Mouse (Mus musculus) CH12.LX (cell line): ENCODE measurements around the gene Eif2ak3. TPM values are rescaled to one million over a fixed set of nuclear protein-coding genes. Genes with fewer than 3 reads are reported as not detected.
A peak's percentile ranks its signal among the peaks of the same experiment; 100 is the strongest.

Source experiments
- DNase-seq: peaks from one replicate; pipeline ENCODE4 v3.0.0-alpha.2; 2013; ENCODE audit errors: extremely low read depth
- H3K27ac ChIP-seq: 2 replicates; pipeline ENCODE4 v1.5.1; 2012; ENCODE audit warnings: low read depth, mild to moderate bottlenecking, control low read depth, moderate library complexity; ENCODE audit not compliant: insufficient read depth
- H3K27me3 ChIP-seq: replicated peaks from 2 replicates; pipeline ENCODE3; 2012; ENCODE audit warnings: inconsistent platforms
- H3K36me3 ChIP-seq, 2 experiments: replicated peaks in 1 of 2; 2 replicates each; pipeline versions ENCODE3 to v1.6.1; 2012; ENCODE audit warnings: inconsistent platforms in 1 of 2, low read length in 1 of 2, mild to moderate bottlenecking in 1 of 2, mixed read lengths in 1 of 2, moderate library complexity in 1 of 2; ENCODE audit not compliant: control insufficient read depth in 1 of 2, insufficient read depth in 1 of 2
- H3K4me1 ChIP-seq, 2 experiments: 2 replicates each; pipeline ENCODE4 v1.6.1; 2012; ENCODE audit warnings: inconsistent platforms in 1 of 2, moderate library complexity in 1 of 2; ENCODE audit not compliant: insufficient read depth in 2 of 2, control insufficient read depth in 1 of 2
- H3K4me2 ChIP-seq: 2 replicates; pipeline ENCODE4 v1.6.1; 2012; ENCODE audit warnings: low read depth, mild to moderate bottlenecking, control low read depth; ENCODE audit not compliant: poor library complexity, insufficient read depth, severe bottlenecking
- H3K4me3 ChIP-seq, 3 experiments: fragments of 150-350 bp in 1 of 3; sonication (generic) in 1 of 3; replicated peaks in 1 of 3; 2 replicates each; pipeline versions ENCODE3 to v1.5.1; 2011 to 2012; ENCODE audit warnings: low read depth in 2 of 3, low read length in 2 of 3, mild to moderate bottlenecking in 2 of 3, moderate library complexity in 2 of 3, control low read depth in 1 of 3, improper control_type of control experiment in 1 of 3, inconsistent platforms in 1 of 3, mixed read lengths in 1 of 3; ENCODE audit not compliant: poor library complexity in 1 of 3
- H3K79me2 ChIP-seq: replicated peaks from 2 replicates; pipeline ENCODE4 v1.6.1; 2012; ENCODE audit warnings: mild to moderate bottlenecking, moderate library complexity; ENCODE audit not compliant: control insufficient read depth, poor library complexity, insufficient read depth, severe bottlenecking; ENCODE audit errors: extremely low read depth
- H3K9ac ChIP-seq: 2 replicates; pipeline ENCODE4 v1.6.1; 2012; ENCODE audit warnings: low read depth, mild to moderate bottlenecking, control low read depth, moderate library complexity; ENCODE audit not compliant: insufficient read depth
- H3K9me3 ChIP-seq: replicated peaks from 2 replicates; pipeline ENCODE3; 2012; ENCODE audit warnings: low read length, inconsistent platforms, mixed read lengths
- BHLHE40 ChIP-seq: IDR thresholded peaks from 2 replicates; pipeline ENCODE4 v1.6.1; 2011; ENCODE audit warnings: mild to moderate bottlenecking, low read depth, low read length, improper control_type of control experiment
- ELF1 ChIP-seq: IDR thresholded peaks from 2 replicates; pipeline ENCODE4 v1.6.1; 2014; ENCODE audit warnings: low read depth, mild to moderate bottlenecking, inconsistent platforms, low read length, improper control_type of control experiment
- EP300 ChIP-seq: IDR thresholded peaks from 2 replicates; pipeline ENCODE4 v1.6.1; 2011; ENCODE audit warnings: low read length, improper control_type of control experiment
- IRF4 ChIP-seq: IDR thresholded peaks from 2 replicates; pipeline ENCODE4 v1.6.1; 2014; ENCODE audit warnings: low read depth, mild to moderate bottlenecking, inconsistent platforms, low read length, improper control_type of control experiment
- JUN ChIP-seq: IDR thresholded peaks from 2 replicates; pipeline ENCODE4 v1.6.1; 2011; ENCODE audit warnings: low read depth, mild to moderate bottlenecking, low read length, improper control_type of control experiment, moderate library complexity; ENCODE audit not compliant: insufficient read depth
- MAFK ChIP-seq: IDR thresholded peaks from 2 replicates; pipeline ENCODE4 v1.6.1; 2011; ENCODE audit warnings: low read length, improper control_type of control experiment; ENCODE audit not compliant: insufficient replicate concordance
- MAZ ChIP-seq: IDR thresholded peaks from 2 replicates; pipeline ENCODE4 v1.6.1; 2012; ENCODE audit warnings: low read depth, mild to moderate bottlenecking, inconsistent platforms, low read length, improper control_type of control experiment, moderate library complexity
- MYC ChIP-seq: IDR thresholded peaks from 2 replicates; pipeline ENCODE4 v1.6.1; 2011; ENCODE audit warnings: low read depth, mild to moderate bottlenecking, improper control_type of control experiment, low read length
- NELFE ChIP-seq: IDR thresholded peaks from 2 replicates; pipeline ENCODE4 v1.6.1; 2011; ENCODE audit warnings: low read depth, low read length, improper control_type of control experiment
- NRF1 ChIP-seq: IDR thresholded peaks from 2 replicates; pipeline ENCODE4 v1.6.1; 2014; ENCODE audit warnings: low read depth, mild to moderate bottlenecking, inconsistent platforms, low read length, improper control_type of control experiment, moderate library complexity
- POLR2AphosphoS2 ChIP-seq: IDR thresholded peaks from 2 replicates; pipeline ENCODE4 v1.6.1; 2011; ENCODE audit warnings: low read depth, low read length, improper control_type of control experiment
- RAD21 ChIP-seq: IDR thresholded peaks from 2 replicates; pipeline ENCODE4 v1.6.1; 2011; ENCODE audit warnings: low read depth, mild to moderate bottlenecking, low read length, improper control_type of control experiment, moderate library complexity
- SIN3A ChIP-seq: IDR thresholded peaks from 2 replicates; pipeline ENCODE4 v1.6.1; 2012; ENCODE audit warnings: low read length, improper control_type of control experiment, inconsistent platforms
- SMC3 ChIP-seq: IDR thresholded peaks from 2 replicates; pipeline ENCODE4 v1.6.1; 2011; ENCODE audit warnings: low read depth, low read length, improper control_type of control experiment
- TCF12 ChIP-seq: IDR thresholded peaks from 2 replicates; pipeline ENCODE4 v1.6.1; 2014; ENCODE audit warnings: low read depth, mild to moderate bottlenecking, inconsistent platforms, low read length, improper control_type of control experiment
- USF2 ChIP-seq: conservative IDR thresholded peaks from 2 replicates; pipeline ENCODE4 v1.6.1; 2011; ENCODE audit warnings: low read depth, low read length, improper control_type of control experiment
- ZC3H11A ChIP-seq: IDR thresholded peaks from 2 replicates; pipeline ENCODE4 v1.6.1; 2012; ENCODE audit warnings: low read depth, mild to moderate bottlenecking, inconsistent platforms, low read length, improper control_type of control experiment
- dilution Hi-C: fragments of 300-500 bp; cut with MboI; formaldehyde crosslinking; loops from 2 replicates; pipeline ENCODE4 v1.14.3; 2020; ENCODE audit warnings: low sequenced_read_pairs; ENCODE audit not compliant: extremely low pct_unique_long_range_greater_than_20kb, extremely low pct_ligation_motif_present
- in situ Hi-C: fragments of 300-500 bp; cut with MboI; formaldehyde crosslinking; loops from 3 replicates; pipeline ENCODE4 v1.14.3; 2019; ENCODE audit warnings: low sequenced_read_pairs, low pct_ligation_motif_present, low pct_unique_long_range_greater_than_20kb, mixed read lengths
- polyA plus RNA-seq: library from polyadenylated mRNA; unstranded; fragments of >175 nt; gene quantifications from 2 replicates; pipeline ENCODE4 v1.2.1, GENCODE M21; 2012; ENCODE audit warnings: low read depth; ENCODE audit not compliant: insufficient read length
- total RNA-seq, 2 experiments: library from RNA; depleted of rRNA; stranded (reverse); fragments of 300-350 nt in 1 of 2; fragments of >200 nt in 1 of 2; gene quantifications; 2 replicates each; pipeline ENCODE4 v1.2.3; 2012 to 2014

Eif2ak3 gene
- total and polyA plus RNA-seq, 3 experiments: 21.2 to 38.9 (median 23.1) TPM

- no peaks in the 10 kb centered on the region for H3K9me3 ChIP-seq
- H3K79me2 ChIP-seq: no peaks in the 10 kb centered on the region
- H3K4me2 ChIP-seq: peak overlapping the region; percentile 87
- no peaks in the 10 kb centered on the region for H3K27me3 ChIP-seq
- in situ Hi-C loops (no loop called here), dilution Hi-C loops (no loop called here)
- H3K9ac ChIP-seq: peak overlapping the region; percentile 37; the same call in 1 of the 2 replicates
- DNase-seq: peak; percentile 60
- H3K27ac ChIP-seq: no peak overlapping the region
- peaks cover 14 to 20% of the 10 kb centered on the region in 2 experiments for H3K36me3 ChIP-seq
- TF ChIP-seq IRF4 (peak; percentile 90), MAFK (no peak), MAZ (0 out of 2 replicates have a peak, but pooled peaks have one; percentile 44), BHLHE40 (peak; percentile 50; the same call in 1 of the 2 replicates), EP300 (peak; percentile 79), SIN3A (peak; percentile 56; the same call in 1 of the 2 replicates), TCF12 (0 out of 2 replicates have a peak, but pooled peaks have one; percentile 30), POLR2AphosphoS2 (no peak)
- H3K4me1 ChIP-seq: peaks cover 0 to 26% of the 10 kb centered on the region in 2 experiments; a peak in 3 of 4 replicates
- no peak overlapping the region for H3K4me3 ChIP-seq
Measured at GRCm38 (mm10) chr6:70910285-70910684, 66.0 kb downstream of the Eif2ak3 start.

GRCm38 (mm10) chr6:70911668-70912395, 67.5 kb downstream of the Eif2ak3 start:
- Histone ChIP-seq H3K9ac (no peak overlapping the region), H3K9me3 (no peaks in the 10 kb centered on the region), H3K4me2 (no peak overlapping the region), H3K27me3 (no peaks in the 10 kb centered on the region), H3K79me2 (no peaks in the 10 kb centered on the region), H3K27ac (no peak overlapping the region), H3K4me3 (no peak overlapping the region), H3K4me1 (peaks cover 0 to 26% of the 10 kb centered on the region in 2 experiments; a peak in 3 of 4 replicates), H3K36me3 (peaks cover under 1 to 5% of the 10 kb centered on the region in 2 experiments)
- in situ Hi-C loops: no loop called here
- TF ChIP-seq MYC (no peak), JUN (no peak), RAD21 (no peak), USF2 (no peak), NELFE (no peak), ZC3H11A (no peak), NRF1 (no peak), ELF1 (no peak), SMC3 (no peak)
- DNase-seq: no peak
- dilution Hi-C loops: no loop called here
